Mouse (Mus musculus) hindlimb bud, embryonic 11.5 days (tissue): ENCODE measurements around the gene Six2.

Experiments used
- DNase-seq: peaks from one replicate; pipeline ENCODE4 v3.0.0-alpha.2; 2012; ENCODE audit warnings: low read depth, low spot score; ENCODE audit errors: extremely low spot score

Six2 gene

DNA sequence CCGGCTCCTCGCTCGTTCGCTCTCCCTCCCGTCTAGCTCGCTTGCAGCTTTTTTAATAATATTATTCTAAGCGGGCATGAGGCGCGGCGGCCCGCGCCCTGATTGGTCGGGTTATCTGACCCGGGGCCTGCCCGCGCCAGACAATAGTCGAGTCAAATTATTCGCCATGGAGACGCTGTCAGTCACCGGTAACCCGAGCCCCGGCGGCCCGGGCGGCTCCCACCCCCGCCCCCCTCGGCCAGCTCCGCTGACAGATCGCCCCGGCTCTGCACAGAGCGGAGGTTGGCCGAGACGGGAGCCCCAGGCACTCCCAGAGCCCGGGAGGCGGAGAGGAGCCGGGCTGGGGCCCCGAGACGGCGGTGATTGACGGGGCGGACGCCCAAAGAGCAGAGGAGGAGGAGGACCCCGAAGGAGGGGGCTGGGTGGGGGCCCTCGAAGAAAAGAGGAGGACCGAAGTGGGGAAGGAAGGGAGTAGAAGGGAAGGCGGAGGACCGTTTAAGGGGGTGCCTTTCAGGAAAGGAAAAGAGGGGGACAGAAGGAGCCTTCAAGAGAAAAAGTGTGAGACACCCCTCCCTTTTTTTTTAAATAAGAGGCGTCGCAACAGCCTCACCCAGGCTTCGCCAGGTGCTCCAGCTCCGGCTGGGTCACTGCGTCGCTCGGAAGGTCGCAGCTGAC is at the start of gene Six2:
TSS of gene Six2 (minus strand) at position 39 of the 675 bp plus-strand sequence.
- no peak for DNase-seq

DNA sequence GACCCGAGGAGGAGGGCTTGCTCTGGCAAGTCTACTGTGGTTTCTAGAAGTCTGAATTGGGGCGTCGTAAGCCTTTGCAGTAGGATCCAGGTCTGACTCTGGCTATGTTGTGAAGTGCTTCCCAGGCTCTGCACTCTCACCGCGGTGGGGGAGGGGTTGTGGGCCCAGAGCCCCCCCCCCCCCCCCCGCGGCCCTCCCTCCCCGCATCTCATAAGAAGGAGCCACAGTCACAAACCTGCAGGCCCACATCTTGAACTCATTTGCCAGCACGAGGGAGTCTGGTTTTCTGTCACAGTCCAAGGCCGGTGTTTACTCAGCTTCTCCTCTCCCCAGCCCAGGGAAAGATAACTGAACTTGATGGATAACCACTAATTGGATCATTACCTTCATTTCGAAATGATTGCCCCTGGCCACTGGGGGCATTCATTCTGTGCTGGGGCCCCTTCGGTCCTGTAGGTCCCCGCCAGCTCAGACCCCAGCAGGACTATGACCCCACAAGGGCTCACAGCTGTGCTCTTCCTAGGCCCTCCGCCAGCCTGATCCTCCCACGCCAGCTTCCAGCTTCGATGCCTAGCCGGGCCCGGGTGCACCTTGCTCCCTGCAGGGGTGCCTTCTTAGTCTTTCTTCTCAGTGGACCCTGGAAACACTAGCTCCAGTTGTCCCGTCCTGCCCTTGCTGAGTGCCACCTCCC is 49.2 kb upstream of the Six2 start:
- DNase-seq = no peak

DNA sequence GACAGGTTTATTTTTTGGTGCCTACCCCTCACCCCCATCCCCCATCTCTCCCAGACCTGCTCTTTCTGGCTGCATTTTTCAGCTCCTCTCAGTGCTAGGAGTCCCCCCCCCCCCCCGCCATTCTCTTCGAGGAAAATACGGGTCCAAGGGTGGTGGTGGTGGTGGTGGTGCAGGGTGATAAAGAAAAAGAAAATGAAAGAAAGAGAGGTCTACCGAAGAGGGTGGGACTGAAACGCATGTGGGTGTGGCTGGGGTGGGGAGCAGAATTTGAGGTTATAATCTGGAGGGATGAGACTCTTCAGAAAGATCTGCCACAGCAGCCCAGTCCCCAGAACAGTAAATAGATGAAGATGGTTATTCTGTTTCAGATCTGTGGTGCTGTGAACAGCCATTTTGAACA is 43.3 kb upstream of the Six2 start:
- DNase-seq = no peak

DNA sequence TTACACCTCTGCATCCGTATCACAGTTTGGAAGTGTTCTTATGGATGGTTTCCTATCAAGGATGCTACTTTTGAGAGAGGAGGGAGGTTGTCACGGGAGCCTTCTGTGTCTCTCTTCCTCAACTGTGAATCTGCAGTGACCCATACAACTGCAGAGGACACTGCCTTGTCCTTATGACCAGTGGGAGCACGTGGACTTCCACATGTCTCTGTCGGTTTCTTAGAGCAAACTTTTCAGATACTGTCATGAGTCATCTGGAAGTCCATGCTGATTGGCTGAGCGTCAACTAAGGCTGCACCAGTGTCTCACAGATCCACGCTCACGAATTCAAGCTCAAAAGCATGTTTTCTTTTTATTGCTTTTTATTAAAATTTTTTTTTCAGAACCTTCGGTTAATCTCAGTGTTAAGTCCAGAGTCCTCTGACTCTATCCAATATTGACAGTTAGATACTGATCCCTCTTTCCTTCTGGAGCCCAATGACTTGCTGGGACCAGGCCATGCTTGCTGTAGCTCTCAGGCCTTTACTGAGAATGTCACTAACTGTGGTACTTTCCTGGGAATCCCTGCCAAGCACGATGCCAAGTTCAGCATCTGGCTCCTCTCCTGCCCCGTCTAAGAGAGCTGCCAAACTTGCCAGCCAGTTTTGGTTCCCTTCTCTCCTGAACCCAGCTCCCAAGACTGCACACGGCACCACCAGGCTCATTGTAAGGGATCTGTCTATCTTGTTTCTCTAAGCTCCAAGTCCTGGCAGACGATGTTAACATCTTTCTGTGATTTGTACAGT is 42.3 kb upstream of the Six2 start:
- DNase-seq = no peak

DNA sequence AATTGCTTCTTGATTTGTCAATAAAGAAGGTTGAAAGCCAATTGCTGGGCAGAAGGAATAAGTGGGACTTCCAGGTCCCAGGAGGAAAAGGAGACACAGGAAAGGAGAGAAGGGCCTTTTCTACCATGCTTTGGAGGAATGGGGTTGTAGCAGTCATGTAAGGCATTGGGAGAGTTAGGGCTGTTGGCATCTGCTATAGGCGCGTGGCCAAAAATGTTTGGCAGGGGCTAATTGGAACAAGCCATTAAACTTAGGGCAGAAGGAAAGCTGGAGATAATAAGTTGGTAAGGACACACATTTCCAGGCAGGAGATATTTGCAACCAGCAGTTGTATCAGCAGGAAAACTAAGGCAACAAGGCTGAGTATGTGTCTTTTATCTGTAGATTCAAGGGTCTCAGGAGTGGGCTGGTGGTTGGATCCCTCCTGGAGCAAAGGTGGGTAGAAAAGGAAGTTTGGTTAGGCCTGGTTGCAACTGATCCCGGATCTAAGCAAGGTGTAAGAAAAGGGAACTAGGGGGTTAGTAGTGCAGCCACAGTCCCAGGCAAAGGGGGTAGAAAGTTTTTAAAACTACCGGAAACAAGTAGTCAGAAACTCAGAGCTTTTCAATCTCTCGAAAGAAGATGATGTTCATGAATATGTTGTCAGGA is 40.1 kb upstream of the Six2 start:
- no peak for DNase-seq

DNA sequence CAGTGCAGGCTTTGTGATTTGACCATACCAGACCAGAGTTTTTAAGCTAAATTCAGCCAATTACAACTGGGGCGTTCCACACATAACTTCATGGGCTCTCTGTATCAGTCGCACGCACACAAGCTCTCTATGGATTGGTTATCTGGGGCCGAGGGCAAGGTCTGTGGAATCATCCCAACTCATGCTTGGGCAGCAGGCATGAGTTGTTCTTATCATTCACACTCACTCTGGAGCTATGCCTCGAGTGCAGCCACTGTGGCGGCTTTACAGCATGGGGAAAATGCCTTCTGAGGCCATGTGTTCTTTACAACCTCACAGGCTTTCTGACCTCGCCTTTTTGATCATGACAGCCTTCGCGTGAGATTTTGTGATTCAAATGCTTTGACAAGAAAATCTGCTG is 37.9 kb upstream of the Six2 start:
- no peak for DNase-seq

DNA sequence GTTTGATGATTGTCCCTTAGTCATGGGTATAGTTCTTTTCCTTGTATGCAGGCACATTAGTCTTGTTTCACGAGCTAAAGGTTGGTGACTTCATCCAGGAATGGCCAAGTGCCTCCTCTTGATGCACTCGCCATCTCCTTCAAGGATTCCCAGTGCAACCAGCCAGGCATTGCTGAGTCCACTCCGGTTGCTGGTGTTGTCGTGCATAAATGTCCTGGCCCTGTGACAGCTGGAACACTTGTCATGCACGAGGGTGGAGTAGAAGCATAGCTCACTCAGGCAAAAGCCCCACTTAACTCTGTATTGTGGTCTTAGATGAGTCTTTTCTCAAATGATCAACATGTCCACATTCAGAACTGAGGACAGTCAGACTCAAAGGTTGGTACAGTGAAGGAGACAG is 35.1 kb upstream of the Six2 start:
- DNase-seq = no peak

DNA sequence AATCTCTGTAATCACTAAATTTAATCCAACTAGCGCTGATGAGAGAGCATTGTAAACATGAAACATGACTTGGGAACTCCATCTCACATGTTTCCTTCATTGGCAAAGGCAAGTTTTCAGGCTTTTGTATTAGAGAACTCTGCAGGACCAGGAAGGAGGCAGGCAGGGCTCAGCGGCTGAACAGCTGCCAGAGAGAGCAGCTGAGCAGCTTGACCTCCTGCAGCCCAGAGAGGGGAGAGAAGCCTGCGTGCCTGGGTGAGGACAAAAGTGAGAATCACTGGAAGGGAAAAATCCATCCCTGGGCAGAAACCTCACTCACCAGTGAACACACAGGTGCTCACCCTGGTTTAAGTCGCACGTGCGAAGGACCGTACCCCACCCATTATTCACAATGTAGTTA is 29.2 kb upstream of the Six2 start:
- no peak for DNase-seq

DNA sequence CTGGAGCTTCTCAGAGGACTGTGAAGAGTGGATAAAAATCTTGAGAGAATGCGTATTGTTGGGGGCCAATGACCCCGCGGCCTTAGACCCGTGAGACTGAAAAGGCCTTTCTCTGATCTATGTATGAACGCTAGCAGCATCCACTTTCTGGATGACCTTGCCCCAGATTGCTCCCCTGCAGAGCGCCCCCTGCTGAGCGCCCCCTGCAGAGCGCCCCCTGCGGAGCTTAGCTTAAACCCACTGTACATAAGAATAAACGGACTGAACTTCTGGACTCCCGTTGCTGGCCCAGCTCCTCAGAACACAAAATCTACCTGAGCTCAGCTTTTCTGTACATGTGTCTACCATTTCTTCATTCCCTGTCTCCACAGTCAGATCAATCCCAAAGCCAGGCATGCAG is 27.7 kb upstream of the Six2 start:
- DNase-seq = no peak

DNA sequence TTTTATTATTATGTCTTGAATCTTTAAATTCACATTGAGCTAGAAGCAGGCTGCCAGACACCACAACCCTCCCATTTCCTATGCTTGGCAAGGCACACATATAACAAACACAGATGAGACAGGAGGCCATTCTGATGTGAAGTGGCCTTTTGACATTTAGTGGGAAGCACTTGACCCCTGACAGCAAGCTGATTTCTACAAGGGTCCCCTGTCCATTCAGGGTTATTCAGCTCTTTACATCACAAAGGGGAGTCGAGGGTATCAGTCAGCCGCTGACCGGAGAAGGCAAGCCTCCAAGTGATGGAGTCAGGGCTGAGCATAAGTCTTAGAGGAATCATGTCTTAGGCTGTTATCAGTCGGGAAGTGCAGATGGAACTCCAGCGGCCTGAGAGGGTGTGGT is 26.3 kb upstream of the Six2 start:
- DNase-seq = no peak

DNA sequence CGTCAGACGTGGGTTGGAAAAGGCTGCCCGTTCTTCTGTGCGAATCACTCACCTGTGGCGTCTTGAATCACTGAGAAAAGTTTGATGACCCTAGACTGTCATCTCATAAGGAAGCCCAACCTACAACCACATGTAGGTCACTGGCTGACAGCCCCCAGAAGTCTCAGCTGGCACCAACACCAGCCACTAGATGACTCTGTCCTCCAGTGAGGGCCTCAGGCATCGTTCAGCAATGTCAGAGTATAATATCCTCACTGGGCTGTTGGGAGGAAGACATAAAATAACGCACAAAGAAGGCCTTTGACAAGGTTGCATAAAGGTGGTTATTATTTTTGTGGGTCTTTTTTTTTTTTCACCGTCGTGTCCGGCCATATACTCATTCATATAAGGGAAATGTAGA is 24.8 kb upstream of the Six2 start:
- no peak for DNase-seq

DNA sequence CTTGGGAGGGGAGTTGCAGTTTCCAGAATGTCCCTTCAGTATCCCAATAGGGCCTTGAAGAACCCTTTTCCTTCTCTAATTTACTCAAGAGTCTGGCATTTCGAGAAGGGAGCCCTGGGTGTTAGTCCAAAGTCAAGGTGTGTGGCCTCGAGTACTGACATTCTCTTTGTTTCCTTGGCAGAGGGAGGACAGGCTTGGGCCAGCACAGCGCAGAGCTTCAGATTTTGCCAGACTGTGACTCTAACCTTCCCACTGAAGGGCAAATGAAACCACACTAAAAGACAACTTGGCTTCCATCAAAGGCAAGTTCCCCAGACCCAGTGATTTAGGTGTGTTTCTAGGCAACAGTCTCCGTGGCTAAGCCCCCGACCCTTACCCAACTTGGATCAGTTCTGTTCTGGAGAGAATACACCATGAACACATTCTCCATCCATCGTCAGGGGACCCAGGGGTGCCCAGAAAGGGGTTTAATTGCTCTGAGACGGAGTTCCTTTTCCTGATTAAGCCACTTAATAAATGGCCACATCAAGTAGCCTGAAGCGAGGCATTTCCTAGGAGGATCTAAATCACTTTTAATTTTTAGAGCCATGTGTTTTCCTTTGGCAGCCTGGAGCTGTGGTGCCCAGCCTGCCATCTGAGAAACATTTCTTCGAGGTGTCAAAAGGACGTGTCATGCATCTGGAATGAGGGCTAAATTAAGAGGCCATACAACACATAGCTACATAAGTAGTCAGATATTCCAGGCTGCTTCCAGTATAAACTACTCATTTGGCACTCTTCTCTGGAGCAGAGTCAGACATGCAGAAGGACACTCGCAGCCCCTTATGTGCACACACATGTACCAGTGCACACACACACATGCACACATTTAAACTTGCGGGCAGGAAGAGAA is 16.5 kb upstream of the Six2 start:
- no peak for DNase-seq

DNA sequence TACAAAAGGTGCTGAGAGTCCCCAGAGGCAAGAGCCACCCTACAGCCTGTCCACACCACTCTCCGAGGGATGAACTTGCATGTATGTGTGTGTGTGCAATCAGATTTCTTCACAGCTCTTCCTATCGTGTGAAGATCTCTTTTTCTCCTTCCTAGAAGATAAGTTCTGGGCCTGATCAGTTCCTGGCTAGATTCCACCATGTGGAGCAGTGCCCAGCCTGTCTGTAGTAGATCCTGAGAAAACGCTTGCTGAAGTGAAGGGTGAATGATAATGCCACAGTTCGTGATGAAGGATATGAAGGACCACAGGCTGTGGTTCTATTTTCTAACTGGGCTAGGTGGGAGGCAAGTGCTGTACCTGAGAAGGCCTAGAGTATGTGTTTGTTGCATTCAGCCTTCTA is 12.0 kb upstream of the Six2 start:
- no peak for DNase-seq

DNA sequence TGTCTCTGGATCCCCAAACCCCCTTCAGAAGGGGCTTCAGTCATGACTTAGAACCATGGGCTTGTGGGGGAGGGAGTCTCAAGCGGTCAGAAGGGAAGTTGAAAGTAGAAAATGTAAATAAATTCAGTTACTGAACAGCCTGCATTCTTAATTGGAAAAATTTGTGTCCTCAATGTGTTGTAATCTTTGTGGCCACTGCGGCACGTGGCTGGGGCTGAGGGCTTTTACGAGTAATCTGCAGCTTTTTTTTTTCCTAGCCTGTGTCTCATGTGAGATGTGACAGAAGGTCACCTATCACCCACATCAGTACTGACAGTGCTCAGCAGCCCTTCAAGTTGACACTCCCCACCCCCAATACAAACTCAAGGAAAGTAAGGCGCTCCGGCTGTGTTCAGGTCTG is 10.6 kb upstream of the Six2 start:
- no peak for DNase-seq

DNA sequence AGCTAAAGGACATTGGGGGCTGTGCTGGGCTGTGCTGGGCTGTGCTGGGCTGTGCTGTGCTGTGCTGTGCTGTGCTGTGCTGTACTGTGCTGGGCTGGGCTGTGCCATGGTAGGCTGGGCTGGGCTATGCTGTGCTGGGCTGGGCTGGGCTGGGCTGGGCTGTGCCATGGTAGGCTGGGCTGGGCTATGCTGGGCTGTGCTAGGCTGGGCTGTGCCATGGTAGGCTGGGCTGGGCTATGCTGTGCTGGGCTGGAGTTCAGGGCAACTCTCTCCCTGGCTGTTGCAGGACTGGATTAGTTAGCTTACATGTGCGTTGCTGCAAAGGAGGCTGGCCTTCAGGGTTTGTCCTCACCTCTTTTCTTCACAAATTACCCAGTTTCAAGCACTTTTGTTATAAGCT is 9.9 kb upstream of the Six2 start:
- DNase-seq = no peak

DNA sequence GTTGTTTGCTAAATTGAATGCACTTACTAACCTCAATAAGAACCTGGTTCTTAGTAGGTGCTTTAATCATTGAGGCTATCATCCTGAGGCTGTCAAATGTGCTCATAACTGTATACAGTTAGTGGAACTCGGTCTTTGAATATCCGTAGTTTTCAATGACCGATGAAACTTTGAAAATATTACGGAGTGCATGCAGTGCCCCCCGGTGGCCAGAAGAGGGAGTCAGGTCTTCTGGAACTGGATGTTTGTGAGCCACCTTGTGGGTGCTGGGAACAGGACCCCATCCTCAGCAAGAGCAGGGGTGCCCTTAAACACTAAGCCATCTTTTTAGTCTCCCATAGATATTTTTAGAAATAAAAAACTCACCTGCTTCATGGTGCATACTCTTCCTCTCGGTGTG is 6.4 kb upstream of the Six2 start:
- no peak for DNase-seq

DNA sequence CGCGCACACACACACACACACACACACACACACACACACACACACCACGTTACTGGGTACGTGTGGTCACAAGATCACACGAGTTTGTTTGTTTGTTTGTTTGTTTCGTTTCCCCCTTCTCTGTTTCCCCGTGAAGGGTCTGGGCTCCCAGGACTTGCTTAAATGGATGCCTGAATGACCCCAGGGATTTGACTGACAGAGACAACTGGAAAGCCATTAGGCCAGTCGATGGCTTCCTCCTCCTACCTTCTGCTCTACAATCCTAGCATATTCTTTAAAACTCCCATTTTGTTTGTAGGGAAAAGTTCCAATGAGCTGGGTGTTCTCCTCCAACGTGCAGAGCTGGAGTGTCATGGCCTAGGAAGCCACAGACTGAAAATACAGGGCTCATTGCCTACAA is 5.0 kb upstream of the Six2 start:
- DNase-seq = no peak

DNA sequence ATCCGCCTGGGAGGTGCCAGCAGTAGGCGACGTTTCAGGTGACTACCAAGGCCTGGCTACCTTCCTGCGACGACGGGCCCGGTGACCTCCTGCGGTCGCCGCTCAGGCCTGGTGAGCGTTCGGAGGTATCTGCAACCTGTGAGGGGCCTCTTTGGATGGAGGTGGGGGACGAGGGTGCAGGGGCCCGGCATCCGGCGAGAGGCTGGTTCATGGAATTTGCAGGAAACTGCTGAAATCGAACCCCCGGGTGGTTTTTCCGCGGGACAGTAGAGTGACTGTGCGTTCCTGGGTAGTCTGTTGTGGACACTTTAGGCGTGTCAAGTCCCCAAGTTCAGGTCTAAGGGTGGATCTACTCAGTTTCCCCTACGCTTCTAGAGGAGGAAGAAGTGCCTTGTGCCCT is 4.5 kb upstream of the Six2 start:
- DNase-seq = no peak

DNA sequence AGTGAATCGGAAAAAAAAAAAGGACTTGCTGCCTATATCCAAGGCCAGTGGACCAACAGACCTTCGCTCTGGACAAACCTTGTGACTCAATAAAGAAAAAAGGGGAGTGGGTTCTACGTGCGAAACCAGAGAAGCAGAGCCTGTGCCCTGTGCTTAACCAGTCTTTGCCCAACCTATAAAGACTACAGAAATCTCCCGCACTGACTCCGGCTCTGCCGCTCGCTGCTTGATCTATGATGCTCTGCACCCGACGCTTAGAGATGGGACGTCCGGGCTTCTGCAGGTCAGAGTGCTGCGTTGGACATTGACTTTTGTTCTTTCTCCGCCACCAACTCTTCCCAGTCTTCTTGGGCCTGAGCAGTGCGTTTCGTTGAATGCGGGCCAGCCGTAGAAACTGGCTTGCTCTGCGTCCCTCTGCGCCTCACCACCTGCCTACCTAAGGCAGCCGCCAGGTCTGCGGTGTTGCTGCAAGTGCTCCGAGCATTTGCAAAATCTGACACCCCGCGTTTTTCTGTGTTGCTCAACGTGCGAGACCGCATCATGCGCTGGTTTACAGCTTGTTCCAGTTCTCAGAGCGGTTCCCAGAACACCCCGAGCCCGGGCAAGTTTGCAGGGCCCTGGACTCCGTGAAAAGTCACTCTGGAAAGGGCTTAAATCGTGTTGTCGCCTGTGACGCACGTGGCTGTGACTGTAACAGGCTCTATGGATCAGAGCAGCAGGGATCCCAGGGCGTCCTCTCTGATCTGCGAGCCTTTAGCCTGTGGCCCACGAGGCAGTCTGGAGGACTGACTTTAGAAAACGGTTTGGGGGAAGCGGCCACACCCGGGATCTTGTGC is 3.8 kb upstream of the Six2 start:
- no peak for DNase-seq

DNA sequence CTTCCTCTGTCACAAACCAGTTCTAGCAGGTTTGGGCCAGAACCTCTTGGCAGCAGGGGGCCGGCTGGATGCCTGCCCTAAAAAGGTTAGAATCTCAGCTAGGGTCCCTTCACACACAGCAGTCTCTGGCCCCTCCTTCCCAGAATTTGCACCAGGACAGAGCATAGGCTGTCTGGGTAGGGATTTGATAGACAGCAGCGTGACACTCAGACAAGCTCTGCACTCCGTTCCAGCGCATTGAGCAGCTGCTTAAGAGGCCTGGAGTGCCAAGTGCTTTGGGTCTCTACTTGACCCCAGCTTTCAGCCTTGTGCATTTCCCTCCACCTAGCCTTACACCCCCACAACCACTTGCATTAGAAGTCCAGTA is 2.9 kb upstream of the Six2 start:
- DNase-seq = no peak
